In the genomic region with DNA sequence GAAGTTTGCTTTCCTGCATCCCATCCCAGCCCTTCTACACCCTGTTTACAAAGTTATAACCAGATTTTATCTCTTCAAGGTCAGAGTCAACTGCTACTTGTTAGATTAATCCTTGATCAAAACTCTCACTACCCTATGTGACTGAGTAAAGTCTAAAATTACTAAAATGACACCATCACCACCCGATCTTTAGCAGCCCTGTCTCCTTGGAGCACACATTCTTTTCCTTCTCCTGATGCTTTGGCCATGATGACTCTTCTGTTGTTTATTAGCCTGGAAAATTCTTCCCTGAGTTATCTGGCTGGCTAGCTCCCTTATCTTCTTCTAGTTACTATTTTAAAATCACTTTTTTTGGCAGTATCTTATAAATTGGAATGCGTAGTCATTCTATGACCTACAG, we compare ENCODE assay signal across 22 mouse cellular contexts.
DNase-seq lines count a peak whose midpoint lies in the region; ATAC-seq and TF ChIP-seq lines count a peak whose summit lies in the region.
"Had no signal": no experiment of that assay in that cellular context is flagged by ENCODE, and none has a peak within 500 bp of the region (broad histone marks: within the 10 kb centered on the region; RNA-seq: fewer than 3 reads in every experiment).

No protein-coding gene starts in this region.

- TF ChIP-seq CTCF in gastrocnemius, adult 2 months (IDR thresholded peaks at IDR 0.05) = no peak

- peak overlapping the region; percentile 94 for H3K27ac ChIP-seq in gastrocnemius, adult 2 months
- H3K27ac ChIP-seq in heart, embryonic 10.5 days = peak overlapping the region; percentile 38; the same call in 1 of the 2 replicates
- peak overlapping the region; percentile 60 for H3K27ac ChIP-seq in heart, embryonic 15.5 days
- H3K27ac ChIP-seq in heart, embryonic 11.5 days (ENCODE audit: low read depth, low read length) = no peak overlapping the region
- H3K27ac ChIP-seq: embryonic facial prominence, embryonic 12.5 days; forebrain, embryonic 12.5 days; hindbrain, embryonic 13.5 days; hindbrain, postnatal 0 days had no signal

- intact Hi-C loops in gastrocnemius, adult 2 months (cut with DNase I) = no loop called here
- intact Hi-C loops in left cerebral cortex, postnatal 14 days (cut with DNase I) = no loop called here

- DNase-seq in gastrocnemius, adult 2 months = no peak
- no peak for DNase-seq in gastrocnemius, adult 18-20 months (ENCODE audit: low spot score)
- no peak for DNase-seq in heart, embryonic 10.5 days (ENCODE audit: low spot score)
- no peak for DNase-seq in heart, adult 9 months (ENCODE audit: low spot score in 2 of 2)
- no peak for DNase-seq in left cerebral cortex, postnatal 14 days (ENCODE audit: low spot score in 2 of 2)
- DNase-seq: adrenal gland, postnatal 10 days; B cell, adult 2 months; cerebellum, adult 11 months; cerebellum, adult 8-10 months; cerebellum, postnatal 14 days; gastrocnemius, postnatal 36 days; kidney, adult 11 months; kidney, postnatal 10 days had no signal

- H3K9me3 ChIP-seq in heart, embryonic 10.5 days = no peaks in the 10 kb centered on the region
- no peaks in the 10 kb centered on the region for H3K9me3 ChIP-seq in heart, embryonic 15.5 days (replicated peaks)
- H3K9me3 ChIP-seq in heart, embryonic 11.5 days (replicated peaks; ENCODE audit: control insufficient read depth, low read length) = no peaks in the 10 kb centered on the region
- H3K9me3 ChIP-seq: embryonic facial prominence, embryonic 12.5 days; forebrain, embryonic 12.5 days; G1E; hindbrain, embryonic 13.5 days had no signal

- no peaks in the 10 kb centered on the region for H3K27me3 ChIP-seq in heart, embryonic 10.5 days (ENCODE audit: insufficient read depth, poor library complexity, severe bottlenecking)
- no peaks in the 10 kb centered on the region for H3K27me3 ChIP-seq in heart, embryonic 15.5 days
- no peaks in the 10 kb centered on the region for H3K27me3 ChIP-seq in heart, embryonic 11.5 days (ENCODE audit: control insufficient read depth, insufficient read depth, low read length)
- H3K27me3 ChIP-seq: embryonic facial prominence, embryonic 12.5 days; forebrain, embryonic 12.5 days; hindbrain, embryonic 13.5 days had no signal

- ATAC-seq in heart, embryonic 15.5 days (replicated peaks; ENCODE audit: insufficient number of reproducible peaks, insufficient read depth, low FRiP score, low read depth) = no peak
- no peak for ATAC-seq in heart, embryonic 11.5 days (replicated peaks; ENCODE audit: insufficient number of reproducible peaks, low FRiP score, low TSS enrichment)
- ATAC-seq: CD4-positive, CD25-positive, alpha-beta regulatory T cell, adult 4 months; forebrain, embryonic 16.5 days; hindbrain, postnatal 0 days had no signal

- H3K4me3 ChIP-seq in gastrocnemius, adult 2 months = peak overlapping the region; percentile 50
- no peak overlapping the region for H3K4me3 ChIP-seq in heart, embryonic 10.5 days
- H3K4me3 ChIP-seq in heart, embryonic 15.5 days = no peak overlapping the region
- H3K4me3 ChIP-seq in heart, embryonic 11.5 days (ENCODE audit: low read depth, low read length) = no peak overlapping the region
- H3K4me3 ChIP-seq: embryonic facial prominence, embryonic 12.5 days; forebrain, embryonic 12.5 days; hindbrain, embryonic 13.5 days had no signal

- H3K9ac ChIP-seq in heart, embryonic 15.5 days = no peak overlapping the region
- H3K9ac ChIP-seq in heart, embryonic 11.5 days (ENCODE audit: low read depth, low read length) = no peak overlapping the region
- H3K9ac ChIP-seq: embryonic facial prominence, embryonic 12.5 days; forebrain, embryonic 12.5 days; hindbrain, embryonic 13.5 days had no signal

- WGBS in heart, embryonic 10.5 days = 59% methylated on average over 2 of the region's 2 CpGs
- 45% methylated on average over 2 of the region's 2 CpGs for WGBS in heart, embryonic 15.5 days
- WGBS in heart, embryonic 11.5 days (ENCODE audit: insufficient replicate concordance) = 65% methylated on average over 2 of the region's 2 CpGs

- peaks cover 50% of the 10 kb centered on the region for H3K4me1 ChIP-seq in heart, embryonic 10.5 days
- peaks cover 61% of the 10 kb centered on the region for H3K4me1 ChIP-seq in heart, embryonic 15.5 days (replicated peaks)
- H3K4me1 ChIP-seq in heart, embryonic 11.5 days (ENCODE audit: control insufficient read depth, insufficient read depth, low read length) = peaks cover 42% of the 10 kb centered on the region
- H3K4me1 ChIP-seq: embryonic facial prominence, embryonic 12.5 days had no signal

- H3K36me3 ChIP-seq in heart, embryonic 10.5 days = peaks cover 7% of the 10 kb centered on the region; the same call in 1 of the 2 replicates
- H3K36me3 ChIP-seq in heart, embryonic 15.5 days = 0 out of 2 replicates have a peak, but pooled peaks cover 4% of the 10 kb centered on the region
- H3K36me3 ChIP-seq in heart, embryonic 11.5 days (ENCODE audit: control insufficient read depth, insufficient read depth, low read length) = no peaks in the 10 kb centered on the region
- H3K36me3 ChIP-seq: embryonic facial prominence, embryonic 12.5 days; forebrain, embryonic 12.5 days; G1E; hindbrain, embryonic 13.5 days had no signal

- no peak overlapping the region for H3K4me2 ChIP-seq in heart, embryonic 15.5 days
- no peak overlapping the region for H3K4me2 ChIP-seq in heart, embryonic 11.5 days
- H3K4me2 ChIP-seq: embryonic facial prominence, embryonic 12.5 days; forebrain, embryonic 12.5 days; hindbrain, embryonic 13.5 days had no signal
